Mouse (Mus musculus) frontal cortex, adult 2 months (tissue): ENCODE results near the gene Casc3. TPM values are rescaled to one million over a fixed set of nuclear protein-coding genes. Genes with fewer than 3 reads are reported as not detected.
A peak's percentile ranks its signal among the peaks of the same experiment; 100 is the strongest.

ENCODE experiments used
- DNase-seq, 2 experiments: peaks; one replicate each; pipeline ENCODE4 v3.0.0; 2022; ENCODE audit warnings: low spot score in 1 of 2; ENCODE audit errors: extremely low spot score in 1 of 2
- polyA plus RNA-seq: library from polyadenylated mRNA; depleted of rRNA; stranded (reverse); fragments of >200 nt; gene quantifications from 2 replicates; pipeline ENCODE4 v1.2.3, GENCODE M21; 2012

The Casc3 gene
- polyA plus RNA-seq, 1 experiment = 47.8 TPM

GRCm38 (mm10) chr11:98772667-98773171 is 32.0 kb upstream of the Casc3 start:
- peak in 1 of 2 experiments; percentile 50 for DNase-seq

- peak; percentile 100 for DNase-seq
Measured at GRCm38 (mm10) chr11:98773635-98774295, 30.9 kb upstream of the Casc3 start.

GRCm38 (mm10) chr11:98774582-98775347 is 29.9 kb upstream of the Casc3 start, which contains the start of gene Nr1d1:
TSS of gene Nr1d1 (minus strand) at chr11:98775333.
- DNase-seq = no peak

GRCm38 (mm10) chr11:98775348-98776051 is 29.2 kb upstream of the Casc3 start:
- peak; percentile 100 for DNase-seq

- no peak for DNase-seq
Measured at GRCm38 (mm10) chr11:98776052-98776764, 28.5 kb upstream of the Casc3 start.

GRCm38 (mm10) chr11:98776843-98777590 is 27.7 kb upstream of the Casc3 start:
- DNase-seq = no peak

- DNase-seq = no peak
Measured at GRCm38 (mm10) chr11:98777888-98778287, 26.8 kb upstream of the Casc3 start.

GRCm38 (mm10) chr11:98781851-98782512 is 22.7 kb upstream of the Casc3 start:
- peak; percentile 87 to 93 for DNase-seq

- no peak for DNase-seq
Measured at GRCm38 (mm10) chr11:98782651-98783235, 22.0 kb upstream of the Casc3 start.

- DNase-seq = peak; percentile 98
Measured at GRCm38 (mm10) chr11:98783236-98783696, 21.4 kb upstream of the Casc3 start.

- no peak for DNase-seq
Measured at GRCm38 (mm10) chr11:98784139-98784538, 20.6 kb upstream of the Casc3 start.

- no peak for DNase-seq
Measured at GRCm38 (mm10) chr11:98785214-98785613, 19.5 kb upstream of the Casc3 start.

GRCm38 (mm10) chr11:98785772-98786281 is 18.9 kb upstream of the Casc3 start:
- DNase-seq = peak in 1 of 2 experiments; percentile 90

GRCm38 (mm10) chr11:98786359-98787214 is 18.1 kb upstream of the Casc3 start:
- peak; percentile 95 to 99 for DNase-seq

GRCm38 (mm10) chr11:98787229-98787628 is 17.5 kb upstream of the Casc3 start:
- no peak for DNase-seq

GRCm38 (mm10) chr11:98787691-98788090 is 17.0 kb upstream of the Casc3 start:
- no peak for DNase-seq

GRCm38 (mm10) chr11:98788139-98788538 is 16.6 kb upstream of the Casc3 start:
- DNase-seq = no peak
